Mouse (Mus musculus) forebrain, postnatal 0 days (tissue): ENCODE data around the gene Ina. TPM values are rescaled to one million over a fixed set of nuclear protein-coding genes. Genes with fewer than 3 reads are reported as not detected.
"Not testable (repeated sequence)": the region's sequence is repeated elsewhere in the genome, so short reads cannot be mapped to it uniquely, and the experiment has no call there.

Experiments
- ATAC-seq: fragments of 200-750 bp; cut with Nextera tagmentation; 2 replicates; pipeline ENCODE4 v1.8.0; 2017; ENCODE audit warnings: mild to moderate bottlenecking, moderate library complexity
- DNase-seq: peaks from one replicate; pipeline ENCODE4 v3.0.0-alpha.2; 2015
- H3K27ac ChIP-seq: fragments of 300-500 bp; sonication (generic); 2 replicates; pipeline ENCODE4 v1.5.1; 2014; ENCODE audit warnings: low read depth, mild to moderate bottlenecking, antibody characterized with exemption, low read length, moderate library complexity, mixed read lengths
- H3K27me3 ChIP-seq: fragments of 300-500 bp; sonication (generic); 2 replicates; pipeline ENCODE4 v1.6.1; 2014; ENCODE audit warnings: mild to moderate bottlenecking, low read length, mixed read lengths; ENCODE audit not compliant: insufficient read depth
- H3K36me3 ChIP-seq: fragments of 300-500 bp; sonication (generic); 2 replicates; pipeline ENCODE4 v1.6.1; 2014; ENCODE audit warnings: mild to moderate bottlenecking, moderate library complexity; ENCODE audit not compliant: insufficient read depth
- H3K4me1 ChIP-seq: fragments of 300-500 bp; sonication (generic); 2 replicates; pipeline ENCODE4 v1.6.1; 2014; ENCODE audit warnings: antibody characterized with exemption; ENCODE audit not compliant: insufficient read depth
- H3K4me2 ChIP-seq: fragments of 300-500 bp; sonication (generic); 2 replicates; pipeline ENCODE4 v1.6.1; 2014; ENCODE audit warnings: low read depth, mild to moderate bottlenecking, moderate library complexity
- H3K4me3 ChIP-seq: fragments of 300-500 bp; sonication (generic); 2 replicates; pipeline ENCODE4 v1.5.1; 2014; ENCODE audit warnings: low read depth, low read length, mixed read lengths
- H3K9ac ChIP-seq: fragments of 300-500 bp; sonication (generic); 2 replicates; pipeline ENCODE4 v1.6.1; 2014; ENCODE audit warnings: mild to moderate bottlenecking
- H3K9me3 ChIP-seq: fragments of 300-500 bp; sonication (generic); 2 replicates; pipeline ENCODE4 v1.6.1; 2016; ENCODE audit warnings: low read length
- CTCF ChIP-seq: sonication (generic); IDR thresholded peaks from 2 replicates; pipeline ENCODE4 v1.5.1; 2016; ENCODE audit warnings: antibody characterized with exemption, control low read depth, low read depth
- WGBS: fragments of 180-500 bp; shearing (Covaris S2); extraction: QIAGEN DNeasy Blood & Tissue Kit; methylation state at CpG from one replicate; pipeline ENCODE4 v1.1.7; 2014; 5-methylcytosine and 5-hydroxymethylcytosine counted together
- polyA plus RNA-seq: library from polyadenylated mRNA; unstranded; fragments of >200 nt; fragmentation: Nextera tagmentation; extraction: Ambion mirVana; gene quantifications from 2 replicates; pipeline ENCODE4 v1.2.1, GENCODE M21; 2015
- total RNA-seq: library from RNA; depleted of rRNA; stranded (reverse); fragments of >200 nt; gene quantifications from 2 replicates; pipeline ENCODE4 v1.2.3, GENCODE M21; 2014

The Ina gene
- total and polyA plus RNA-seq, 2 experiments from 2014 or later = 156 to 260 TPM

DNA sequence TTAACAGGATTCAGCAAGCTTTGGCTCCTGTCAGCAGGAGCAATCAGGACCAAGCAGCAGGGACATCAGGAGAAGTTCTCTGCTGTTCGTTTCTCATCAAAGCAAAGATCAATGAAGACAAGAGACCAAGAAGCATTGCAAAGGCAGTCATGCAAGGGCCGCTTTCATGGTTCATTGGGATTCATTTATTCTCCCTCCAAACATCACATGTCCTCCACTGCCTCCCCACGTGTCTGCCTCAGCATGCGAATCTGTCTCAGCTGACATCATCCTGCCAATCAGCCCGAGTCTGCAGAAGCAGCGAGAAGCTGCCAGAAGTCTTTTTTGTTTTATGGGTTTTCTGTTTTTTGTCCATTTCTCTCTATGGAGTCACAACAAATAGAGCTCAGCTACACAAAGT is 37.0 kb upstream of the Ina start:
- H3K9me3 ChIP-seq = no peaks in the 10 kb centered on the region
- no peaks in the 10 kb centered on the region for H3K4me1 ChIP-seq
- no peak overlapping the region for H3K4me2 ChIP-seq
- no peak for TF ChIP-seq CTCF
- H3K9ac ChIP-seq = no peak overlapping the region
- ATAC-seq (peak; percentile 51; the same call in 1 of the 2 replicates), DNase-seq (no peak)
- 16% methylated on average over 6 of the region's 6 CpGs for WGBS
- no peaks in the 10 kb centered on the region for H3K27me3 ChIP-seq
- no peak overlapping the region for H3K27ac ChIP-seq
- no peaks in the 10 kb centered on the region for H3K36me3 ChIP-seq
- no peak overlapping the region for H3K4me3 ChIP-seq

GRCm38 (mm10) chr19:46978069-46978468 is 36.4 kb upstream of the Ina start:
- not testable (repeated sequence) for DNase-seq
- WGBS = 94% methylated on average over 3 of the region's 3 CpGs

GRCm38 (mm10) chr19:46978920-46979780 is 35.3 kb upstream of the Ina start:
- 90% methylated on average over 17 of the region's 17 CpGs for WGBS
- no peak overlapping the region for H3K9ac ChIP-seq
- no peak for DNase-seq
- H3K4me3 ChIP-seq = no peak overlapping the region
- H3K9me3 ChIP-seq = no peaks in the 10 kb centered on the region
- no peak overlapping the region for H3K4me2 ChIP-seq
- ATAC-seq = no peak
- H3K36me3 ChIP-seq = no peaks in the 10 kb centered on the region
- no peaks in the 10 kb centered on the region for H3K27me3 ChIP-seq
- no peak for TF ChIP-seq CTCF
- no peaks in the 10 kb centered on the region for H3K4me1 ChIP-seq
- H3K27ac ChIP-seq = no peak overlapping the region

More at GRCm38 (mm10) chr19:46978069-46978468, 36.4 kb upstream of the Ina start:
- H3K36me3 ChIP-seq, ATAC-seq, H3K4me1 ChIP-seq, H3K4me3 ChIP-seq, H3K27ac ChIP-seq, H3K27me3 ChIP-seq, H3K9me3 ChIP-seq, H3K4me2 ChIP-seq, H3K9ac ChIP-seq: not testable (repeated sequence)

DNA sequence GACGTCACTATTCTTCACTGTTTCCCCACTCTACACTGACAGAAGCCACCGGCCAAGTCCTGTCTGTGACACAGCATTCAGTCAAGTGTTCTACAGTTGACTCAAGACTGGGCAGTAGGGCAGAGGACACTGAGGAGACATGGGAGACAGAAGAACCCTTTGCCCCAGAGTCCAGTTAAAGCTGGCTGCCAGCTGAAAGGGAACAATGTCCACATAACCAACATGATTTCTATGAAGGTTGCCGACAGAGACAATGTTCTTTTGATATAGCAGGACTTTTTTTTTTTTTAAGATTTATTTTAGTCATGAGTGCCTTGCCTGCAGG is 34.8 kb upstream of the Ina start:
- no peak overlapping the region for H3K9ac ChIP-seq
- H3K36me3 ChIP-seq = no peaks in the 10 kb centered on the region
- no peak overlapping the region for H3K4me3 ChIP-seq
- DNase-seq = no peak
- H3K27ac ChIP-seq = no peak overlapping the region
- no peaks in the 10 kb centered on the region for H3K4me1 ChIP-seq
- ATAC-seq = no peak
- H3K27me3 ChIP-seq = no peaks in the 10 kb centered on the region
- no peak for TF ChIP-seq CTCF
- 79% methylated on average over 3 of the region's 3 CpGs for whole genome bisulfite sequencing
- H3K4me2 ChIP-seq = no peak overlapping the region
- no peaks in the 10 kb centered on the region for H3K9me3 ChIP-seq

GRCm38 (mm10) chr19:46981462-46981861 is 33.0 kb upstream of the Ina start:
- Histone ChIP-seq H3K9me3 (no peaks in the 10 kb centered on the region), H3K9ac (no peak overlapping the region), H3K27ac (no peak overlapping the region), H3K4me3 (no peak overlapping the region), H3K36me3 (no peaks in the 10 kb centered on the region), H3K4me2 (no peak overlapping the region), H3K4me1 (no peaks in the 10 kb centered on the region), H3K27me3 (no peaks in the 10 kb centered on the region)
- 46% methylated on average over 6 of the region's 6 CpGs for WGBS
- no peak for TF ChIP-seq CTCF
- no peak for ATAC-seq
- no peak for DNase-seq

- no peak for TF ChIP-seq CTCF
- WGBS = 57% methylated on average over 14 of the region's 14 CpGs
- H3K4me3 ChIP-seq = no peak overlapping the region
- no peak overlapping the region for H3K9ac ChIP-seq
- DNase-seq = no peak
- no peak for ATAC-seq
- H3K36me3 ChIP-seq = no peaks in the 10 kb centered on the region
- H3K9me3 ChIP-seq = no peaks in the 10 kb centered on the region
- no peak overlapping the region for H3K4me2 ChIP-seq
- H3K4me1 ChIP-seq = no peaks in the 10 kb centered on the region
- H3K27me3 ChIP-seq = no peaks in the 10 kb centered on the region
- H3K27ac ChIP-seq = no peak overlapping the region
Measured at GRCm38 (mm10) chr19:46983352-46983965, 31.0 kb upstream of the Ina start.

DNA sequence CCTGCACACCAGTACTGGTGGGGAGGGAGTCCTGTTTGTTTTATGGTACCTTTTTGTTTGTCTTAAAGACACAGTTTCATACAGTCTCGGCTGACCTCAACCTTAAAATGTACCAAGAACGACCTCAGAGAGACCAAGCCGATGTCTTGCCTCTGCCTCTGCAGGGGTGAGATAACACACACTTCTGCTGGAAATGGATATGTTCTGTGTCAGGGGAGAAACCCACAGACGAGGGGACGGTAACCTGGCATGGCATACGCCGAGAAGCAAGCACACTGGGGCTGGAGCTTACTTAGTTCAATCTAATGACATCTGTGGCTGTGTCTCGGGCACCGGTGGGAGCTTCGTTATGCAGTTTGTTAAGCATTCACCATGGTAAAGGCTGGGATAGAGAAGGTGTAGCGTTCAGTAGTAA is 30.5 kb upstream of the Ina start:
- no peaks in the 10 kb centered on the region for H3K9me3 ChIP-seq
- WGBS = 65% methylated on average over 11 of the region's 11 CpGs

More for the DNA sequence above, 30.5 kb upstream of the Ina start:
- Histone ChIP-seq H3K4me3 (no peak overlapping the region), H3K4me2 (no peak overlapping the region), H3K4me1 (no peaks in the 10 kb centered on the region), H3K27me3 (no peaks in the 10 kb centered on the region), H3K9ac (no peak overlapping the region), H3K36me3 (no peaks in the 10 kb centered on the region), H3K27ac (no peak overlapping the region)
- no peak for ATAC-seq
- no peak for DNase-seq
- no peak for TF ChIP-seq CTCF
